Mouse (Mus musculus): ENCODE results near the gene Dock4. TPM values are rescaled to one million over a fixed set of nuclear protein-coding genes. Genes with fewer than 3 reads are reported as not detected.

The Dock4 gene
- polyA plus RNA-seq (2012; rRNA removed), result 41.2 and 45.0 TPM in 2 replicates

DNA sequence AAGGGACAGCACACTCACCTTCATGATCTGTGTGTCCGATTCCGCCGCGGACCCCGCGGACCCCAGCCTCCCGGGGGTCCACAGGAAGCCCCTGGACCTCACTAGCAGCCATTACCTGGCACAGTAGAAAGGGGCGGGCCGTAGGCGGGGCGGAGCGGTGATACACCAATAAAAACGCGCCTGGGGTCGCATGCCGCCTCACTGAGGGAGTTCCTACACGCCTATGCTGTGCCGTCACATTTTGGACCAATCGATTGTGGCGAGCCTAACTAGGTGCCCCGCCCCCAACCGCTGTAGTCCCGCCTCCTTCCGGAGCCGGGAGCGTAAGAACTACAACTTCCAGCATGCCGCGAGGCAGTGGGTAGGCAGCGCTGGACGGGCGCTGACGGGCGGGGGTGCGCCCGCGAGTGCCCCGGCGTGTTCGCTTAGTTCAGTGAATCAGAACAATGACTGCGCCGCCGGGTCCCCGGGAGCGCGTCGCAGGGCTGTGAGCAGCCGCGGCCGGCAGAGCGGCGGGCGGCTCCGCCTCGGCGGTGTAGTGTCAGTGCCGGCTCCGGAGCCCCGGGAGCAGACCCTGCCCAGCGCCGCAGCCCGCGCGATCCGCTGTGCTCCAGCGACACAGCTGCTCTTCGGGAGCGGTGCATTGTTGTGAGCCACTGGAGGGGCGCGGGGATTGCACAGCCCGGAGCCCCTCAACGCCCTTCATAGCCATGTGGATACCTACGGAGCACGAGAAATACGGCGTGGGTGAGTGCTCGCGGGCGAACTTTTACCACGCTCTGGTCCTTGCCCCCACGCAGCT is at the start of gene Dock4, which contains the start of gene Zfp277:
Gene Dock4 (plus strand): TSS at position 305 of the 802 bp plus-strand sequence.
Gene Zfp277 (minus strand): TSS at position 255 of the 802 bp plus-strand sequence.
- TF ChIP-seq POLR2A (IDR thresholded peaks at IDR 0.05; ENCODE audit: extremely low read depth, insufficient read depth, low read length), result peak; percentile 60
- no peak for TF ChIP-seq CTCF (IDR thresholded peaks at IDR 0.05; ENCODE audit: extremely low read depth, insufficient read depth, low read length)
- Histone ChIP-seq H3K27ac (ENCODE audit: insufficient read depth, low read length) (peak within 1 kb of the TSS; percentile 74), H3K4me1 (ENCODE audit: control insufficient read depth, insufficient read depth, low read length) (no peaks in the 10 kb centered on the region; the same call in 1 of the 2 replicates), H3K4me3 (ENCODE audit: insufficient read depth, low read length) (peak within 1 kb of the TSS; percentile 71)

DNA sequence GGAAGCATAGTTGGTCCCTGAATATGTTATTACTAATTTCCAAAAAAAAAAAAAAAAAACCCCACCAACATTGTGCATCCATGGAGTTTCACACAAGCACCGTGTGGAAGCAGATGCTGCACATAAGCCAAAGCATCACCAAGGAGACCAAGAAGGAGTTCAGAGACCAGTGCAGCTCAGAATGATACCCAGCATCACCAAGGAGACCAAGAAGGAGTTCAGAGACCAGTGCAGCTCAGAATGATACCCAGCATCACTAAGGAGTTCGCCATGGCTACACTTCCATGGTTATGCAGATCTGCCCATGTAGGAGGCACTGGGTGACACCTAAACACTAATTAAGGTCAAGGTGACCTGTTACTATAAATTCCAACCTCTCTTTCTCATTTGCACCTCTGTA is 46.8 kb upstream of the Dock4 start:
- Histone ChIP-seq H3K27ac (ENCODE audit: insufficient read depth, low read length) (no peak overlapping the region), H3K4me3 (ENCODE audit: insufficient read depth, low read length) (no peak overlapping the region), H3K4me1 (ENCODE audit: control insufficient read depth, insufficient read depth, low read length) (peaks cover 2% of the 10 kb centered on the region; the same call in 1 of the 2 replicates)
- TF ChIP-seq POLR2A (IDR thresholded peaks at IDR 0.05; ENCODE audit: extremely low read depth, insufficient read depth, low read length) (no peak), CTCF (IDR thresholded peaks at IDR 0.05; ENCODE audit: extremely low read depth, insufficient read depth, low read length) (no peak)

DNA sequence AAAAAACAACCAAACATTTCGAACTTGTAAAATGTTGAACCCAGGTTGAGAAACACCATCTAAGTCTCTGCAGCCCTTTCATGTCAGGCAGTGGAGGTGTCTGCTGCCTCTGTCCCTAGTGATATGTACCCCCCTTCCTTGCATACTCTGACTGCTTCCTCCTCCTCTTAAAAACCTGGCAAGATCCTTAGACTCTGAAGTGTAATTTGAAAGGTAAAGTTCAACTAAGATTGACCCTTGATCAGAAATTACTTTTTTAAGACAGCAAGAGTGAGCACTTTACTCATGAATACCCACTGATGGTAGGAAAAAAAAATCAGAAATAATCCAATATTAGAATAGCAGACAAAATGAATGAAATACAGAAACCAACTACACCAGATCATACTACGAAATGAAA is 46.4 kb upstream of the Dock4 start:
- Histone ChIP-seq H3K27ac (ENCODE audit: insufficient read depth, low read length) (no peak overlapping the region), H3K4me1 (ENCODE audit: control insufficient read depth, insufficient read depth, low read length) (peaks cover 2% of the 10 kb centered on the region; the same call in 1 of the 2 replicates), H3K4me3 (ENCODE audit: insufficient read depth, low read length) (no peak overlapping the region)
- no peak for TF ChIP-seq POLR2A (IDR thresholded peaks at IDR 0.05; ENCODE audit: extremely low read depth, insufficient read depth, low read length)
- TF ChIP-seq CTCF (IDR thresholded peaks at IDR 0.05; ENCODE audit: extremely low read depth, insufficient read depth, low read length), result no peak

DNA sequence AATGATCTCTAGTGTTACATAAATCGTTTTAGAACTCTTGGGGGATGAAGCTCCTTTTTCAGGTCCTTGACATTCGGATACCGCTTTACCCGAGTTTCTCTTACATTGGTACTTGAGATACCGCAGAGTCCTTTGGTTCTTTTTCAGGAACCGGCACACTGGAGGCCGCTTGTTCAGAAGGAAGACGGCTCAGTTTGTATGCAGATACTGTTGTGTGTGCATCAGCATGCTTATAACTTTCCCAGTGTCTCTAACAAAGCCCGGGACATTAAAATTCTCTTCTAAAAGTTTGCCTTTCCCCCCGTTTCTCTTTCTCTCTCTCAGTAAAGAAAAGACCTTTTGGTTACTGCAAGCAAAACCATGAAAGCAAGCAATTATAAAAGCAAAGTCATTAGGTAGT is 45.9 kb upstream of the Dock4 start:
- Histone ChIP-seq H3K4me1 (ENCODE audit: control insufficient read depth, insufficient read depth, low read length) (peaks cover 2% of the 10 kb centered on the region; the same call in 1 of the 2 replicates), H3K4me3 (ENCODE audit: insufficient read depth, low read length) (no peak overlapping the region), H3K27ac (ENCODE audit: insufficient read depth, low read length) (no peak overlapping the region)
- TF ChIP-seq CTCF (IDR thresholded peaks at IDR 0.05; ENCODE audit: extremely low read depth, insufficient read depth, low read length), result no peak
- no peak for TF ChIP-seq POLR2A (IDR thresholded peaks at IDR 0.05; ENCODE audit: extremely low read depth, insufficient read depth, low read length)

DNA sequence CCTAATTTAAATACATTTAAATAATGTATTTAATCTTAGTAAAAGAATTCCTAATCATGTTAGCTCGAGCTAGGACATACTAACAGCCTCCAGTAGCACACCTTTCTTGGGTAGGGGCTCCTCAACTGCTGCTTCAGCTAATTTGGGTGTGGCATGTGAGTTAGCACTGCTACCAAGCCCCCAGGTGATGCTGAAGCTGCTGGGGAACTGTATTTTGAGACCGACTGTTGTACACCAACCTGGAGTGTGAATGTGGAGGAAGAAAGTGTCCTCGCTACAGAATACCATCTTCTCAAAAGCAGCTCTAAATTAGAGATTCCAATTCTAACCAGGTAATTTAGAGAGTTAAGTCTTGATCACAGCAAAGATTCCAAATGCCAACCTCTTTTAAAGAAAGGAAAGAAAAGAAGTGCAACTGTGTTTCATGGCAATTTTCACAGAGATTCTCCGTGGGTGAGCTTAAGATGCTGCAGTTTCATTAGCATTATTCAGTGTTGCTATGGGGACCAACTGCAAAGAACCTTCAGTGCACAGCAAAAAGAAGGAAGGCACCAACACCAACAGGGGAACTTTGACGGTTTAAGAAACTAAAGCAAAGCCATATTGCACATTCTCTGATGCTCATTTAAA is 31.0 kb upstream of the Dock4 start:
- Histone ChIP-seq H3K4me1 (ENCODE audit: control insufficient read depth, insufficient read depth, low read length) (peaks cover 2% of the 10 kb centered on the region; the same call in 1 of the 2 replicates), H3K27ac (ENCODE audit: insufficient read depth, low read length) (peak overlapping the region; percentile 89), H3K4me3 (ENCODE audit: insufficient read depth, low read length) (no peak overlapping the region)
- no peak for TF ChIP-seq CTCF (IDR thresholded peaks at IDR 0.05; ENCODE audit: extremely low read depth, insufficient read depth, low read length)
- TF ChIP-seq POLR2A (IDR thresholded peaks at IDR 0.05; ENCODE audit: extremely low read depth, insufficient read depth, low read length), result no peak

DNA sequence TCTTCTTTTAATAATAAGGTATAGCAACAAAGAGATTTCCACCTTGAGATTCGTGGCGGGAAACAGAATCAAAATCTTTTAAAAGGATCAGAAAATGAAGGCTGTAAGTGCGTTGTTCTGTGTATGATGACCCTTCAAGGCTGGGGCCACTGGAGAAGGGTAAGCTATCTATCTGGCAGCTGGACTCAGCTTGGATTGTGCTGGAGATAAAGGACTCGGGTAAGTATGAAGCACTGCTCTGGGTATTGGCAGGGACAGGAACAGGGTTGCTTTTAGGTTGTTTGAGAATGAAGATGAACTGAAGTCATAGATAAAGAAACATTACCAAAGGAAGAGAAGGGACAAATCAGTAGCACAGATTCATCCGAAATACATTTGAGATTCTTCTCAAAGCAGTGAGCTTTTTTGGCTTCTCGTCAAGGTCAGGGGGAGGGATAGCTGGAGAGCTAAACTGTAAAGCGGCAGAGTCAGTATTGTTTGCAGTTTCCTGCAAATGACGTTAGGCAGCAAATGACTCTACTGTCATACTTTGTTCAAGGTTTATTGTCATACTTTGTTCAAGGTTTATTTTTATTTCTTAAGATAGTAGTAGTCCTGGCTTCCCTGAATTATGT is 30.3 kb upstream of the Dock4 start:
- Histone ChIP-seq H3K4me3 (ENCODE audit: insufficient read depth, low read length) (no peak overlapping the region), H3K4me1 (ENCODE audit: control insufficient read depth, insufficient read depth, low read length) (peaks cover 2% of the 10 kb centered on the region; the same call in 1 of the 2 replicates), H3K27ac (ENCODE audit: insufficient read depth, low read length) (peak overlapping the region; percentile 89; the same call in 1 of the 2 replicates)
- no peak for TF ChIP-seq POLR2A (IDR thresholded peaks at IDR 0.05; ENCODE audit: extremely low read depth, insufficient read depth, low read length)
- no peak for TF ChIP-seq CTCF (IDR thresholded peaks at IDR 0.05; ENCODE audit: extremely low read depth, insufficient read depth, low read length)

DNA sequence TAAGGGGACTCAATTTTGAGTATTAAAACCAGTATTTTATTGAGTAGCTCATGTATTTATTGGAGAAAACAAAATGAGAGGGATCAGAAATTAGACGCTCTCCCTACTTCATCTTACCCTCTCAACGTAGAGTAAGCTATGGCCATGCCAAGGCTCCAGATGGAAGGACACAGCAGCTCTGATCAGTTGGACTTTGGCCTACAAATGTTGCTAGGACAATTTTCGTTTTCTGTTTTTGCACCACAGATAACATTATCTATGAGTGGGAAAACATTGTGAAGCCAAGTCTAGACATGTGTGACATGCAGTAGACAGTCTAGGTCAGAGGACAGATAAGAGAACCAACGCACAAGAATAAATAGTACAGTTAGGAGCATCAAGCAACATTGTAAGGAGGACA is 28.5 kb upstream of the Dock4 start:
- Histone ChIP-seq H3K4me3 (ENCODE audit: insufficient read depth, low read length) (no peak overlapping the region), H3K4me1 (ENCODE audit: control insufficient read depth, insufficient read depth, low read length) (peaks cover 2% of the 10 kb centered on the region; the same call in 1 of the 2 replicates), H3K27ac (ENCODE audit: insufficient read depth, low read length) (no peak overlapping the region)
- TF ChIP-seq CTCF (IDR thresholded peaks at IDR 0.05; ENCODE audit: extremely low read depth, insufficient read depth, low read length), result no peak

DNA sequence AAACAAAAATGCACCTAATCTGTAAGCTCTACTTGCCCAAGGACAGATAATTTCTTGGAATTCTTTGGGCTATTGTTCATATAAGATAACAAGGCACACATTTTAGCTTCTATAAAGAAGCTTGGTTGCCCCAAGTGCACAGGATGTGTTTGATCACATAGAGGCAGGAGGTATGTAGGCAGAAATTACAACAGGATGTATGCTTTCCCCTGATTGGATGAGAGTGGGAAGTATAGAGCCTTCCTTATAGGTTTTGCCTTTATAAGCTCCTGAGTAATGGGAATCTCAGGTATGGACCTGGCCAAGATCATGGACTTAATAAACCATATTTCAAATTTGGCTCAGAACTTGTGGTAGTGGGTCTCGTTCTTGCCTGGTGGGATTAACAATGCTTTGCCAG is 20.8 kb upstream of the Dock4 start:
- Histone ChIP-seq H3K4me3 (ENCODE audit: insufficient read depth, low read length) (no peak overlapping the region), H3K4me1 (ENCODE audit: control insufficient read depth, insufficient read depth, low read length) (no peaks in the 10 kb centered on the region), H3K27ac (ENCODE audit: insufficient read depth, low read length) (no peak overlapping the region)
- TF ChIP-seq POLR2A (IDR thresholded peaks at IDR 0.05; ENCODE audit: extremely low read depth, insufficient read depth, low read length), result no peak
- TF ChIP-seq CTCF (IDR thresholded peaks at IDR 0.05; ENCODE audit: extremely low read depth, insufficient read depth, low read length), result no peak

DNA sequence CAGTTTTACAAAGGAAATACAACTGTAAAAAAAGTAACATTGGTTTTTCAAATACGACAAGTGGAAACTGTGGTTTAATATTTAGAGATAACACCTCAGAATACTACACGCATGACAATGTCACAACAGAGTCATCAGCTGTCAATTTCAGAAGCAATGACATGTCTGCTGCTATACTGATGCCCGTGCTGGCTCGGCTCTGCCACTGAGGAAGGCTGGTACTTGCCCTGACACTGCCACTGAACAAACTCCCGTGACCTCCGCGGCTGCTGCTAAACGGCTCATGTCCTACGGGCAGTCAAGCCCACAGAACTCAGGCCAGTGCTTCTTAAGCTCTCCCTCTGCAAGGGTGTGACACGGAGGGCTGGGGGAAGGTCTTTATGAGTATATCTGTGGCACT is 18.1 kb upstream of the Dock4 start:
- no peak overlapping the region for H3K27ac ChIP-seq (ENCODE audit: insufficient read depth, low read length)
- no peak overlapping the region for H3K4me3 ChIP-seq (ENCODE audit: insufficient read depth, low read length)
- TF ChIP-seq CTCF (IDR thresholded peaks at IDR 0.05; ENCODE audit: extremely low read depth, insufficient read depth, low read length) (no peak), POLR2A (IDR thresholded peaks at IDR 0.05; ENCODE audit: extremely low read depth, insufficient read depth, low read length) (no peak)
- H3K4me1 ChIP-seq (ENCODE audit: control insufficient read depth, insufficient read depth, low read length), result no peaks in the 10 kb centered on the region

Measured in cortical plate, adult 2 months (tissue).